Comparison of ENCODE assay signal across 9 mouse cellular contexts in genomic region chr7:108966742-108967362, GRCm38 (mm10). TPM values are rescaled to one million over a fixed set of nuclear protein-coding genes. Genes with fewer than 3 reads are reported as not detected.
DNase-seq lines count a peak whose midpoint lies in the region; ATAC-seq and TF ChIP-seq lines count a peak whose summit lies in the region.
"Had no signal": no experiment of that assay in that cellular context is flagged by ENCODE, and none has a peak within 500 bp of the region (broad histone marks: within the 10 kb centered on the region; RNA-seq: fewer than 3 reads in every experiment).

No protein-coding gene starts in this region.

- no peaks in the 10 kb centered on the region for H3K9me3 ChIP-seq in MEL (replicated peaks; ENCODE audit: insufficient read depth, low read length)
- no peaks in the 10 kb centered on the region for H3K9me3 ChIP-seq in heart, postnatal 0 days (replicated peaks; ENCODE audit: control insufficient read depth, low read length)
- no peaks in the 10 kb centered on the region for H3K9me3 ChIP-seq in neural tube, embryonic 13.5 days
- H3K9me3 ChIP-seq: heart, embryonic 15.5 days had no signal

- no peak overlapping the region for H3K4me3 ChIP-seq in MEL (ENCODE audit: control insufficient read depth in 1 of 2, insufficient read depth in 1 of 2, low read depth in 2 of 2, low read length in 2 of 2)
- no peak overlapping the region for H3K4me3 ChIP-seq in bone marrow, adult 2 months (replicated peaks; ENCODE audit: control insufficient read depth, low read depth, low read length)
- H3K4me3 ChIP-seq in embryonic fibroblast, embryonic 13.5 days (ENCODE audit: insufficient read depth, low read length): no peak overlapping the region
- no peak overlapping the region for H3K4me3 ChIP-seq in heart, postnatal 0 days (ENCODE audit: low read depth, low read length)
- no peak overlapping the region for H3K4me3 ChIP-seq in neural tube, embryonic 13.5 days
- H3K4me3 ChIP-seq: heart, embryonic 15.5 days had no signal

- TF ChIP-seq CTCF in MEL (IDR thresholded peaks at IDR 0.05 in 2 of 3, conservative IDR thresholded peaks at IDR 0.05 in 1 of 3; ENCODE audit: control insufficient read depth in 1 of 3, insufficient read depth in 1 of 3, low read depth in 2 of 3, low read length in 3 of 3, poor library complexity in 1 of 3, severe bottlenecking in 1 of 3): peak; percentile 73 to 82 (median 81)
- peak; percentile 79 for TF ChIP-seq CTCF in bone marrow, adult 2 months (IDR thresholded peaks at IDR 0.05; ENCODE audit: control insufficient read depth, insufficient read depth, low read length)
- peak; percentile 90 for TF ChIP-seq CTCF in embryonic fibroblast, embryonic 13.5 days (IDR thresholded peaks at IDR 0.05; ENCODE audit: borderline replicate concordance, insufficient read depth, low read length)
- peak; percentile 80 for TF ChIP-seq CTCF in heart, postnatal 0 days (IDR thresholded peaks at IDR 0.05; ENCODE audit: low read depth)

- ATAC-seq in heart, postnatal 0 days (ENCODE audit: insufficient read depth, low read depth): peak; percentile 27; the same call in 1 of the 2 replicates
- peak; percentile 68 for ATAC-seq in neural tube, embryonic 13.5 days (ENCODE audit: low read depth)

- no peak for TF ChIP-seq POLR2A in MEL (IDR thresholded peaks at IDR 0.05; ENCODE audit: control insufficient read depth in 1 of 2, insufficient read depth in 1 of 2, low read depth in 1 of 2, low read length in 2 of 2, poor library complexity in 1 of 2)
- TF ChIP-seq POLR2A in bone marrow, adult 2 months (IDR thresholded peaks at IDR 0.05; ENCODE audit: borderline replicate concordance, control insufficient read depth, low read depth, low read length): no peak
- TF ChIP-seq POLR2A in embryonic fibroblast, embryonic 13.5 days (IDR thresholded peaks at IDR 0.05; ENCODE audit: low read depth, low read length): no peak

- no peak overlapping the region for H3K4me2 ChIP-seq in heart, postnatal 0 days (ENCODE audit: low read depth, low read length)
- H3K4me2 ChIP-seq in neural tube, embryonic 13.5 days: no peak overlapping the region
- H3K4me2 ChIP-seq: heart, embryonic 15.5 days had no signal

- TF ChIP-seq EP300 in MEL (IDR thresholded peaks at IDR 0.05; ENCODE audit: low read depth in 1 of 2, low read length in 2 of 2): no peak
- TF ChIP-seq EP300 in heart, postnatal 0 days (IDR thresholded peaks at IDR 0.05; ENCODE audit: low read depth): no peak

- no peaks in the 10 kb centered on the region; a peak in 1 of 4 replicates for H3K4me1 ChIP-seq in MEL (ENCODE audit: control insufficient read depth in 1 of 2, insufficient read depth in 2 of 2, low read length in 2 of 2)
- H3K4me1 ChIP-seq in bone marrow, adult 2 months (ENCODE audit: control insufficient read depth, insufficient read depth, low read length): no peaks in the 10 kb centered on the region
- no peaks in the 10 kb centered on the region for H3K4me1 ChIP-seq in embryonic fibroblast, embryonic 13.5 days (ENCODE audit: control insufficient read depth, insufficient read depth, low read length)
- H3K4me1 ChIP-seq in heart, postnatal 0 days (ENCODE audit: control insufficient read depth, insufficient read depth): no peaks in the 10 kb centered on the region
- peaks cover 20% of the 10 kb centered on the region for H3K4me1 ChIP-seq in neural tube, embryonic 13.5 days (replicated peaks)
- H3K4me1 ChIP-seq: heart, embryonic 15.5 days had no signal

- H3K36me3 ChIP-seq in MEL (ENCODE audit: control insufficient read depth in 1 of 2, insufficient read depth in 2 of 2, low read length in 2 of 2): no peaks in the 10 kb centered on the region
- no peaks in the 10 kb centered on the region for H3K36me3 ChIP-seq in heart, postnatal 0 days (replicated peaks; ENCODE audit: control insufficient read depth, insufficient read depth, low read length)
- no peaks in the 10 kb centered on the region for H3K36me3 ChIP-seq in neural tube, embryonic 13.5 days
- H3K36me3 ChIP-seq: heart, embryonic 15.5 days had no signal

- H3K27ac ChIP-seq in MEL (ENCODE audit: control insufficient read depth, low read depth, low read length): no peak overlapping the region
- no peak overlapping the region for H3K27ac ChIP-seq in bone marrow, adult 2 months (ENCODE audit: control insufficient read depth, insufficient read depth, low read depth, low read length, poor library complexity)
- no peak overlapping the region for H3K27ac ChIP-seq in embryonic fibroblast, embryonic 13.5 days (ENCODE audit: insufficient read depth, low read length)
- no peak overlapping the region for H3K27ac ChIP-seq in heart, postnatal 0 days (ENCODE audit: low read depth)
- H3K27ac ChIP-seq in neural tube, embryonic 13.5 days (replicated peaks): peak overlapping the region; percentile 30; the same call in 1 of the 2 replicates
- H3K27ac ChIP-seq: heart, embryonic 15.5 days had no signal

- peak; percentile 62 for DNase-seq in MEL (ENCODE audit: low read depth, low spot score)
- peak; percentile 25 for DNase-seq in heart, postnatal 0 days (ENCODE audit: low spot score)
- peak; percentile 61 for DNase-seq in kidney, postnatal 10 days
- peak; percentile 28 to 52 for DNase-seq in lung, adult 18-20 months
- DNase-seq in urinary bladder, adult 2 months (ENCODE audit: low spot score): no peak

- no peaks in the 10 kb centered on the region; a peak in 1 of 4 replicates for H3K27me3 ChIP-seq in MEL (ENCODE audit: control insufficient read depth in 1 of 2, insufficient read depth in 2 of 2, low read length in 2 of 2)
- H3K27me3 ChIP-seq in heart, postnatal 0 days (ENCODE audit: control insufficient read depth, insufficient read depth, low read length): no peaks in the 10 kb centered on the region
- H3K27me3 ChIP-seq in neural tube, embryonic 13.5 days: peaks cover 3% of the 10 kb centered on the region

- no peaks in the 10 kb centered on the region for H3K79me2 ChIP-seq in MEL (ENCODE audit: control insufficient read depth, insufficient read depth, low read length, poor library complexity)

- peak; percentile 53 for TF ChIP-seq RAD21 in MEL (IDR thresholded peaks at IDR 0.05; ENCODE audit: low read depth, low read length)

- peak overlapping the region; percentile 6; the same call in 1 of the 2 replicates for H3K9ac ChIP-seq in MEL (ENCODE audit: control insufficient read depth, low read depth, low read length, poor library complexity, severe bottlenecking)
- H3K9ac ChIP-seq in heart, postnatal 0 days (replicated peaks; ENCODE audit: low read depth, low read length): no peak overlapping the region
- 0 out of 2 replicates have a peak overlapping the region, but pooled peaks have one; percentile 3 for H3K9ac ChIP-seq in neural tube, embryonic 13.5 days
- H3K9ac ChIP-seq: heart, embryonic 15.5 days had no signal

- 23% methylated on average over 7 of the region's 7 CpGs for WGBS in bone marrow, adult 2 months
- WGBS in heart, postnatal 0 days: 30% methylated on average over 7 of the region's 7 CpGs
- WGBS in neural tube, embryonic 13.5 days: 26% methylated on average over 7 of the region's 7 CpGs

TF ChIP-seq in MEL, 35 proteins besides CTCF, POLR2A, EP300 and RAD21:
- TF ChIP-seq SMC3 (IDR thresholded peaks at IDR 0.05; ENCODE audit: low read depth, low read length): peak; percentile 72
- peak; percentile 28 for TF ChIP-seq ZC3H11A (IDR thresholded peaks at IDR 0.05; ENCODE audit: low read depth, low read length)
- no peak for TF ChIP-seq ELF1 (IDR thresholded peaks at IDR 0.05; ENCODE audit: low read depth, low read length)

RNA-seq across cellular contexts. Expression of gene Tub, which starts 16.7 kb away (rescaled TPM):
- total RNA-seq in MEL (2012; rRNA removed): not detected in 2 replicates
- polyA plus RNA-seq in MEL (2012; ENCODE audit: insufficient read depth in 1 of 2, insufficient read length in 2 of 2, low read depth in 1 of 2, low replicate concordance in 2 of 2, missing spikeins in 1 of 2): not detected
- 0.32 and 0.68 TPM in 2 replicates for polyA plus RNA-seq in bone marrow, adult 2 months (2011; ENCODE audit: insufficient read depth, insufficient read length, low replicate concordance, missing spikeins)
- 0.49 TPM in 1 of 2 replicates, not detected in the other for polyA plus RNA-seq in embryonic fibroblast, embryonic 13.5 days (2011; ENCODE audit: insufficient read length, low read depth, missing spikeins)
- 0.88 and 3.9 TPM in 2 replicates for total RNA-seq in heart, postnatal 0 days (2014; rRNA removed; ENCODE audit: low replicate concordance)
- polyA plus RNA-seq in heart, postnatal 0 days (2015; fragmentation: Nextera tagmentation; extraction: Ambion mirVana): 0.30 and 0.33 TPM in 2 replicates
- 32.6 and 39.3 TPM in 2 replicates for polyA plus RNA-seq in neural tube, embryonic 13.5 days (2015; fragmentation: Nextera tagmentation; extraction: Ambion mirVana)
- 1.6 and 1.7 TPM in 2 replicates for polyA plus RNA-seq in urinary bladder, adult 2 months (2012; rRNA removed)

RNA-seq across cellular contexts. Expression of gene Eif3f, which starts 32.6 kb away (rescaled TPM):
- 123 and 145 TPM in 2 replicates for total RNA-seq in MEL (2012; rRNA removed)
- polyA plus RNA-seq in MEL (2012; ENCODE audit: insufficient read depth in 1 of 2, insufficient read length in 2 of 2, low read depth in 1 of 2, low replicate concordance in 2 of 2, missing spikeins in 1 of 2): 100 to 1,000 TPM; 226 to 283 TPM
- polyA plus RNA-seq in bone marrow, adult 2 months (2011; ENCODE audit: insufficient read depth, insufficient read length, low replicate concordance, missing spikeins): 61.3 and 83.8 TPM in 2 replicates
- polyA plus RNA-seq in embryonic fibroblast, embryonic 13.5 days (2011; ENCODE audit: insufficient read length, low read depth, missing spikeins): 166 and 204 TPM in 2 replicates
- 75.7 and 107 TPM in 2 replicates for total RNA-seq in heart, postnatal 0 days (2014; rRNA removed; ENCODE audit: low replicate concordance)
- 42.9 and 47.1 TPM in 2 replicates for polyA plus RNA-seq in heart, postnatal 0 days (2015; fragmentation: Nextera tagmentation; extraction: Ambion mirVana)
- polyA plus RNA-seq in neural tube, embryonic 13.5 days (2015; fragmentation: Nextera tagmentation; extraction: Ambion mirVana): 69.4 and 79.7 TPM in 2 replicates
- polyA plus RNA-seq in urinary bladder, adult 2 months (2012; rRNA removed): 119 and 192 TPM in 2 replicates

RNA-seq across cellular contexts. Expression of gene Nlrp10, which starts 36.9 kb away (rescaled TPM):
- 0.35 and 0.52 TPM in 2 replicates for total RNA-seq in MEL (2012; rRNA removed)
- polyA plus RNA-seq in MEL (2012; ENCODE audit: insufficient read depth in 1 of 2, insufficient read length in 2 of 2, low read depth in 1 of 2, low replicate concordance in 2 of 2, missing spikeins in 1 of 2): under 1 TPM in 1 of 2 experiments, not detected in 1; 0.53 TPM
- polyA plus RNA-seq in bone marrow, adult 2 months (2011; ENCODE audit: insufficient read depth, insufficient read length, low replicate concordance, missing spikeins): 0.22 TPM in 1 of 2 replicates, not detected in the other
- 0.16 TPM in 1 of 2 replicates, not detected in the other for polyA plus RNA-seq in embryonic fibroblast, embryonic 13.5 days (2011; ENCODE audit: insufficient read length, low read depth, missing spikeins)
- 9.8 and 16.4 TPM in 2 replicates for total RNA-seq in heart, postnatal 0 days (2014; rRNA removed; ENCODE audit: low replicate concordance)
- 15.6 and 15.7 TPM in 2 replicates for polyA plus RNA-seq in heart, postnatal 0 days (2015; fragmentation: Nextera tagmentation; extraction: Ambion mirVana)
- not detected in 2 replicates for polyA plus RNA-seq in neural tube, embryonic 13.5 days (2015; fragmentation: Nextera tagmentation; extraction: Ambion mirVana)
- 0.47 and 0.52 TPM in 2 replicates for polyA plus RNA-seq in urinary bladder, adult 2 months (2012; rRNA removed)

Comparison
In these comparisons a context has a peak if more than half of its experiments do, and no peak if none do; other contexts are left out.
1. RNA of gene Tub, which starts 16.7 kb away (polyA plus RNA-seq): 32.6 to 39.3 TPM in neural tube, embryonic 13.5 days; 1.6 to 1.7 TPM in urinary bladder, adult 2 months, 0.49 TPM in embryonic fibroblast, embryonic 13.5 days, 0.32 to 0.68 TPM in bone marrow, adult 2 months, 0.30 to 0.33 TPM in heart, postnatal 0 days and not detected in MEL; every median in the first group is over 10 times any median in the second.
2. RNA of gene Nlrp10, which starts 36.9 kb away (polyA plus RNA-seq): 15.6 to 15.7 TPM in heart, postnatal 0 days; 0.53 TPM in MEL, 0.47 to 0.52 TPM in urinary bladder, adult 2 months, 0.16 TPM in embryonic fibroblast, embryonic 13.5 days, 0.22 TPM in bone marrow, adult 2 months and not detected in neural tube, embryonic 13.5 days; every median in the first group is over 10 times any median in the second.
3. Peak in every context shown above with its lines, with median percentiles within 50 percentile points of each other: CTCF ChIP-seq.